Mouse (Mus musculus): Measurements from ENCODE around the gene Sult1c2.
"Not testable (repeated sequence)": the region's sequence is repeated elsewhere in the genome, so short reads cannot be mapped to it uniquely, and the experiment has no call there.

The Sult1c2 gene

DNA sequence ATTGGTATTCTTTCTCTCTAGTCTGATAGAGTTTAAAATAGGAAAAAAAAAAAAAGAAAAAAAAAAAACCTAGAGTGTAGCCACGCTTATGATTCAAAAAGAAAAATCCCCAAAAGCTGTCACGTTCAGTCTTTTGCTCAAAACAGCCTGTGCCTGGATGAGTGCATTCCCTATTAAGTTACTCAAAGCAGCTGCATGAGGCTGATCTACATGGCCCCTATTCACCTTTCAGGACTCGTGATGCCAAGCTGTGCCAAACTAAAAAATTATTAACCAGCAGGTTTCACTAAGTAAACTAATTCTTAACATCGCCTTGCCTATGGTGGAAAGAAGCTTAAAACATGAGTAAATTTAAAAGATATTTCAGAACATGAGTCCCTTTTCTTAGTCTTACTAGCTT lies at the start of gene Sult1c2:
TSS of gene Sult1c2 (minus strand) at position 134 of the 400 bp plus-strand sequence.
- peak; percentile 79 to 91 for DNase-seq

GRCm38 (mm10) chr17:53879006-53879675 lies 33.0 kb upstream of the Sult1c2 start:
- DNase-seq, result peak; percentile 34 to 51

DNA sequence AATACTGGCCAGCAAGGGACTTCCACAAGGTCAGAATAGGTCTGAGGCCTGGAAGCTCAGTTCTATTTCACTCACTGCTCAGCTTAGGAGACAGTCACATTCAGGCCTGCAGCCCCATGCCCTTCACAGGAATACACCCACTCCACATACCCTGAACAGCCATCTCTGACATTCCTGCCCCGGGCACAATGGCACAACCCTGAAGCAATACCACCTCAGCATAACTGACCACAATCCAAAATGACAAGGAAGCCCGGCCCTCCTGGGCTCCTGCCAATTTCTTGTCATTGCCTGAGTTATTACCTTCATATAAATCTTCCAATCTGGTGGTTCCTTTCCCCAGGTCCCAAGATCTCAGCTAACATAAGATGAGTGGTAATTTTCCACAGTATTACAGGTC lies 28.3 kb upstream of the Sult1c2 start:
- peak; percentile 75 to 80 for DNase-seq

DNA sequence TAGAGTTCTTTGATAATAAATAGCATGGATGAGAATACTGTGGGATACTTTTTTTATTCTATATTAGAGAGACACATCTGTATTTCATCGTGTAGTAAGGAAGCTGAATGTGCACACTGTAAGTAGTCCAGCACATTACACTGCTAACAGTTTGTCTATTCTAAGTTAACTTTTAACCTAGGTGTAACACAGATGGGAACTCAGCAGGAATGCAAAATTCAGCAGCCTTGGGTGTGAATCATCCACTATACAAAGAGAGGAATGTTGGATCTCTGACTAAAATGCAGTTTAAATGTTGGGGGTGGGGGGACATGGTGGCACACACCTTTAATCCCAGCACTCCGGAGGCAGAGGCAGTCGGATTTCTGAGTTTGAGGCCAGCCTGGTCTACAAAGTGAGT lies 26.1 kb upstream of the Sult1c2 start:
- DNase-seq, result peak in 1 of 2 experiments; percentile 66

DNA sequence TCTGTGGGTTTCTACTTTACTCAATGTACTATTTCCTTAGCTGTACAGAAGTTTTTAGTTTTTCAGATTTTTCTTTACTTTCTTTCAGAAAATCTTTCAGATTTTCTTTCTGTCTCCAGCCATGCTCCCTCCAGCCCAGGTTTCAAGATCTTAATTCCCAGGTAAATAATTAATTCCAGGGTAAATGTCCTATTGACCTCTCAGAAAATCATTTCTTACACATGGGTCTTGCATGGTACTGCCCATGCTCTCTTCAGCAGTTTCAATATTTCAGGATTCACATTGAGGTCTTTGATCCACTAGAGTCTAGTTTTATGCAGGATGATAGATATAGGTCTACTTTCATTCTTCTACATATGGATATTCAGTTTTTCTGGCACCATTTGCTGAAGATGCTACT lies 23.8 kb upstream of the Sult1c2 start:
- no peak for DNase-seq

GRCm38 (mm10) chr17:53865260-53865955 lies 19.3 kb upstream of the Sult1c2 start:
- DNase-seq, result no peak

DNA sequence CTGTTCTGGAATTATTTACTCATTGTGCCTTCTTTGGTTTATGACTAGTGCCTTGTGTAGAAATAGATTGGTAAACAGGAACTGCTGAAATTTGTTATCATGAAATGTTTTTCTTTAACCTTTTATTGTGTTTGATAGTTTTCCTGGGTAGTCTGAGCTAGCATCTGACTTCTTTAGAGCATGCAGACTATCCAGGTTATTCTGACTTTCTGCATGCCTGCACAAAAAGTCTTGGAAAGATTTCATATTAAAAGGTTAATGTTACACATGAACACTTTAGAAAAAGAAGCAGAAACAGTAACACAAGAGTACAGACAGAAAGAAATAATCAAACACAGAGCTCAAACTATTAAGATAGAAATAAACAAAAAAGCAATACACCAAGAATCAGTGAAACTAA lies 14.4 kb upstream of the Sult1c2 start:
- DNase-seq, result no peak

- DNase-seq, result no peak
Measured at GRCm38 (mm10) chr17:53854992-53855391, 8.9 kb upstream of the Sult1c2 start.

DNA sequence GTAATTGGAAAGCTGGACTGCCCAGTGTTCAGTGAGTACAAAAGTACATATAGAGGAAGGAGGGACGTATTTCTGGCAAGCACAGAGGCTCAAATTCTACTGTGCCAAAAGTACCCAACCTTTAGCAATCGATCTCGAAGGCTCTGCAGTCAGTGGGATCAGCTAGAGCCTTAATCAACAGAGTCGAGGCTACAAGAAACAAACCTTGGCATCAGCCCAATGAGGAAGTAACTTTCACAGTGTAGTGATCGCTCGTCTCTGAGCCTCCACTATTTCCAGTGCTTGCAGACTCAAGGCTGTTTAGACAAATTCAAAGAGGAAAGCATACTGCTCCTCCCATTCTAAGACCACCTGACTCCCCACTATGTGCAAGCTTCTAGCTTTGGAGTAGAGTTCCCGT lies 343 bp downstream of the Sult1c2 start:
- DNase-seq, result peak; percentile 82 to 83

DNA sequence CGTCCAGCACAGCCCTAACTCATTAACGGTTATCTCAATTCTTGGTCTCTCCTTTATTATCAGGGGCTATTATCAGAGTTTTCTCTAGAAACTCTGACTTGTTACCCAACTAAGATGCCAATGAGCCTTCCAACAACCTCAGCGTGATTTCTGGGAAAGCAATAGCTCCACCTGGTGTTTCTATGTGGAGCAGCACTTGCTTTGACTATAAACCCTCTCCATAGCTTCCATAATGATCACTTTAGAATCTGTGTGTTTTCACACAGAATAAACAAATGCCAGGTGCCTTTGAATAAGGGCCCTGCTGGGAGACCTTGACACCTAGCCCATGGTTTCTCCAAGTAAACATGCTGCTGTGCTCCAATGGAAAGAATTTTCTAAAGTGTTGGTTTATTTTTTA lies 12.8 kb downstream of the Sult1c2 start:
- peak; percentile 23 to 33 for DNase-seq

GRCm38 (mm10) chr17:53803974-53804373 lies 42.2 kb downstream of the Sult1c2 start:
- DNase-seq, result not testable (repeated sequence)

DNA sequence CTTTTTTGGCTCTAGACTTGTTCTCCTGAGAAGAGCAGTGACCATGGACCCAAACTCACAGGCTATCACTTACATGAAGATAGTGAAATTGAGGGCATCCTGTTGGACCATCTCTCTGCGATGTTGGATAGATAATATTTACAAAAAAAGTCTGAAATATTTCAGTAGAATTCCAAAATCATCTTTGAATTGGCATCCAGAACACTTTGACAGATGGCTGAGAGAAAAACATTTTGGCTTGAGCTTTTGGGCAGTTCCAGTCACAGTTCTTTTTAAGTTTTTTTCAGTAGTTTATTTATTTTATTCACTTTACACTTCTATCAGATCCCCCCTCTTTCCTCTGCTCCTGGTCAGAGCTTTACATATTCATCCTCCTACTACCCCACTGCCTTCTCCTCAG lies 62.8 kb downstream of the Sult1c2 start:
- no peak for DNase-seq
